Mouse (Mus musculus): Measurements from ENCODE around the gene Gm14137.

- TF ChIP-seq POLR2A (IDR thresholded peaks at IDR 0.05; ENCODE audit: borderline replicate concordance, extremely low read depth, low read depth, low read length) (no peak), CTCF (IDR thresholded peaks at IDR 0.05; ENCODE audit: insufficient read depth, low read length) (no peak)
Observed at GRCm38 (mm10) chr2:119182914-119183313, 8.6 kb downstream of the Gm14137 start.

All from lung, adult 2 months (tissue).